Mouse (Mus musculus): ENCODE measurements at regions not wholly inside any gene's neighbourhood (a gene's known extent, or its start where the extent isn't known, plus 50 kb on each side); places are given as distances from the start of the nearest gene placed in this dataset.

GRCm38 (mm10) chr3:141051685-141052084 is 160.5 kb downstream of the Pdha2 start:
- Histone ChIP-seq H3K4me1 (no peaks in the 10 kb centered on the region), H3K4me3 (no peak overlapping the region), H3K9me3 (no peaks in the 10 kb centered on the region), H3K36me3 (no peaks in the 10 kb centered on the region), H3K27ac (no peak overlapping the region), H3K27me3 (ENCODE audit: insufficient read depth, poor library complexity, severe bottlenecking) (no peaks in the 10 kb centered on the region)
- no peak for DNase-seq (ENCODE audit: low spot score)
- 85% methylated on average over 2 of the region's 2 CpGs for WGBS

DNA sequence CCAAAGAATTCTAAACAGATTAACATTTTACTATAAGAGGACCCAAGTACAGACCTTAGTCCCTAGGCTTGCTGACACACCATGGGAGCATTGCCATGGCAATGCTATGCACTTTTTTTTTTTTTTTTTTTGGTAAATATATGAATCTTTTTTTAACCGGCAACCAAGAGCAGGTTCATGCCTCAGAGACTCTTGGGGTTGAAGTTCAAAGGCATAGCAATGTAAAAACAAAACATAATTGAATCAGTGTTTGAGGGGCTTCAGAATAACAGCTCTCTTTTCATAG is 197.9 kb downstream of the Pdha2 start:
- WGBS: 76% methylated on average over 1 of the region's 1 CpGs
- DNase-seq (ENCODE audit: low spot score): no peak
- Histone ChIP-seq H3K27me3 (ENCODE audit: insufficient read depth, poor library complexity, severe bottlenecking) (no peaks in the 10 kb centered on the region), H3K36me3 (no peaks in the 10 kb centered on the region), H3K27ac (no peak overlapping the region), H3K4me3 (no peak overlapping the region), H3K9me3 (no peaks in the 10 kb centered on the region), H3K4me1 (no peaks in the 10 kb centered on the region)

DNA sequence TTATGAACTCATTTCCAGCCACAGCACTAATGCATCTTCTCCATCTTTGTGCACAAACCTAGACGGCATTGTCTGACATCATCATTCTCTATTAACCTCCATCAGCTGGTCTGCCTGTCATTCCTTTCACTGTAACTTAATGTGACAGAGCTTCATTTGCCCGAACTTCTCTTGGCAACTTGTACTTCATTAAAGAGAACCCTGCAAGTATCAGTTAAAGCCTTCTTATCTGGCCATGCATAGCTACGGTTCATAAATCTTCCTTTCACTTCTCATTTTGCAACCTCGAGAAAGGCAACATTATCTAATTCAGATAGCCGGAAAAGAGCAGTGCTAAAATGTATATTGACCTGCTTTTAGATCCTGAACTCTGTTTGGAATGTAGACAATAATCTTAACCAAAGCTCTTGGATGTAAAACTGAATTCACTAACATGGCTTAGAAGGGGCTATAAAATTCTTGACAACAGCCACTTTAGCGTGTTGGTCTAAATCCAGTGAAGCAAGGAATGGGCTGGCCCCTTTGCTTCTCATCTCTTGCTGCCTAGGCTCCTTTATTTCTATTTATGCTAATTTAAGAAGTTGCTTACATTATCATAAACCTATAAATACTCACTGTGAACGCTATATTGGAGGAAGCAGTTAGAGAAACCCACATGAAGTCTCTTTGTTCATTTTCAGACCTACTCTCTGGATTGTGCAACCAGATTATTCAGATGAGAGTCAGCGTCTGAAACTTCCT is 198.5 kb downstream of the Pdha2 start:
- Histone ChIP-seq H3K27ac (no peak overlapping the region), H3K36me3 (no peaks in the 10 kb centered on the region), H3K4me3 (no peak overlapping the region), H3K9me3 (no peaks in the 10 kb centered on the region), H3K4me1 (no peaks in the 10 kb centered on the region), H3K27me3 (ENCODE audit: insufficient read depth, poor library complexity, severe bottlenecking) (no peaks in the 10 kb centered on the region)
- WGBS: 73% methylated on average over 8 of the region's 8 CpGs
- DNase-seq (ENCODE audit: low spot score): no peak

DNA sequence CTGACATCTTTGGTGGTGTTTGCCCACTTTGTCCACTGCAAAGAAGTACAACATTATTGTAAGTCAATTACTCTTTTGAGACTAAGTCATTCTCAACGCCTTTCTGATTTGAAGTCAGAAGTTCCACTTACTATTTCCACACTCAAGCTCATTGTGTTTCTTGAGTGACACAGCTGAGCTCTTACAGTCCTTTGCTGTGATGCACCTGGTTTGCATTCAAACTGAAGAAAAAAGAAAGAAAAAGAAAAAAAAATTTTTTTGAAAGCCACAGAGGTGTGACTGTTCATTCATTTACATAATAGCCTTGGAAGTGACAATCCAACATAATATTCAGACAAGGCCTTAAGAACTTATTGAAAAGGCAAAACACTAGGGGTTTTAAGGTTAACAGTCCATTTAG is 199.2 kb downstream of the Pdha2 start:
- Histone ChIP-seq H3K27ac (no peak overlapping the region), H3K4me1 (no peaks in the 10 kb centered on the region), H3K9me3 (no peaks in the 10 kb centered on the region), H3K27me3 (ENCODE audit: insufficient read depth, poor library complexity, severe bottlenecking) (no peaks in the 10 kb centered on the region), H3K4me3 (no peak overlapping the region), H3K36me3 (no peaks in the 10 kb centered on the region)
- WGBS: 78% methylated on average over 1 of the region's 1 CpGs
- DNase-seq (ENCODE audit: low spot score): no peak

DNA sequence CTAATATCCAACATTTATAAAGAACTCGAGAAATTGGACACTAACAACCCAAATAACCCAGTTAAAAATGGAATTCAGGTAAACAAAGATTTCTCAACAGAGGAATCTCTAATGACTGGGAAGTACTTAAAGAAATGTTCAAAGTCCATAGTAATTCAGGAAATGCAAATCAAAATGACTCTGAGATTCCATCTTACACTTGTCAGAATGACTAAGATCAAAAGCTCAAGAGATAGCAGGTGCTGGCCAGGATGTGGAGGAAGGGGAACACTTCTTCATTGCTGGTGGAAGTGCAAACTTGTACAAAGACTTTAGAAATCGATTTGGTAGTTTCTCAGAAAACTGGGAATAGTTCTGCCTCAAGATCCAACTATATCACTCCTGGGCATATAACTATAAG is 203.4 kb downstream of the Pdha2 start:
- Histone ChIP-seq H3K4me1 (no peaks in the 10 kb centered on the region), H3K27me3 (ENCODE audit: insufficient read depth, poor library complexity, severe bottlenecking) (no peaks in the 10 kb centered on the region), H3K36me3 (no peaks in the 10 kb centered on the region), H3K27ac (no peak overlapping the region), H3K4me3 (no peak overlapping the region), H3K9me3 (no peaks in the 10 kb centered on the region)
- 76% methylated on average over 2 of the region's 2 CpGs for WGBS
- no peak for DNase-seq (ENCODE audit: low spot score)

- Histone ChIP-seq H3K27me3 (ENCODE audit: insufficient read depth, poor library complexity, severe bottlenecking) (no peaks in the 10 kb centered on the region), H3K9me3 (no peaks in the 10 kb centered on the region), H3K27ac (no peak overlapping the region), H3K4me3 (no peak overlapping the region), H3K4me1 (no peaks in the 10 kb centered on the region), H3K36me3 (no peaks in the 10 kb centered on the region)
- WGBS: 68% methylated on average over 3 of the region's 3 CpGs
- no peak for DNase-seq (ENCODE audit: low spot score)
Observed at GRCm38 (mm10) chr3:141005885-141006284, 206.3 kb downstream of the Pdha2 start.

- no peak overlapping the region for H3K4me3 ChIP-seq
- H3K27me3 ChIP-seq (ENCODE audit: insufficient read depth, poor library complexity, severe bottlenecking): no peaks in the 10 kb centered on the region
- H3K36me3 ChIP-seq: no peaks in the 10 kb centered on the region
- H3K4me1 ChIP-seq: no peaks in the 10 kb centered on the region
- H3K9me3 ChIP-seq: no peaks in the 10 kb centered on the region
- no peak overlapping the region for H3K27ac ChIP-seq
- no peak for DNase-seq (ENCODE audit: low spot score)
- 77% methylated on average over 2 of the region's 2 CpGs for WGBS
Observed at GRCm38 (mm10) chr3:141003561-141003960, 208.6 kb downstream of the Pdha2 start.

DNA sequence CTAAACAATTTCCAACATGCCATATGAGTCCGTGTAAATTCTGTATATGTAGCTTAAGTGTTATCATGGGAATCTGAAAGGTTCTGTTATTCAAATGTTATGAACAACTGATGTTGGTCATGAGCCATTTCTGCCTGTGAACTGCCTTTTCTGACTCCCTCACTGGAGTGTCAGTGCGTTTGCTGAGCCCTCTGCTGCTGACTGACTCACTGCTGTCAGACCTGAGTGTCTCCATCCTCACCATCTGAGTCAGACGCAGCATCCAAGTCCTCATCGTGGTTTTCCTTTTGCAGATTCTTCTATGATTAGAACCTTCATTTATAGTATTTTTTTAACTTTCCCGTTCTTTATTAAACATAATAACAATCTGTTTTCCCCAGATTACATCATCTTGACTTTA is 223.9 kb downstream of the Pdha2 start:
- DNase-seq (ENCODE audit: low spot score): no peak
- no peaks in the 10 kb centered on the region for H3K4me1 ChIP-seq
- no peak overlapping the region for H3K4me3 ChIP-seq
- H3K27me3 ChIP-seq (ENCODE audit: insufficient read depth, poor library complexity, severe bottlenecking): no peaks in the 10 kb centered on the region
- H3K36me3 ChIP-seq: no peaks in the 10 kb centered on the region
- H3K9me3 ChIP-seq: no peaks in the 10 kb centered on the region
- 63% methylated on average over 5 of the region's 5 CpGs for WGBS
- no peak overlapping the region for H3K27ac ChIP-seq

DNA sequence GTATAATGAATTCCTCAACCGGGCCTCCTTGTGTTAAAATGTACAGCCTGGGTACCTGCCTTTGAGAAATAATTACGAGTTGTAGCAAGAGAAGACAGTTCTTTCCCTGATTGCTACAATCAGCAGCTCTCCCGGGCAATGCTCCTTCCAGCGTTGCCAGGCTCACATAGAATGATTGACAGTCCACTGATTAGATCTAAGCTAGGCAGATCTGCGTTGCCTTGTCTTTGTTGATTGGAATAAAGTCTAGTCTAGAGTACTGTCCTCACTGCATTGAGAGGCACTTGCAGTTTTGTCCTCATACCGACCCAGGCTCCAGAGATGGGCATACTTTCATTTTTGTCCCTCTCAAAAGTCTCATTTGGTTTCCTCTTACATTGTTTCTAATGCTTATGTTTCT is 238.6 kb downstream of the Pdha2 start:
- Histone ChIP-seq H3K27ac (no peak overlapping the region), H3K27me3 (ENCODE audit: insufficient read depth, poor library complexity, severe bottlenecking) (no peaks in the 10 kb centered on the region), H3K4me3 (no peak overlapping the region), H3K36me3 (no peaks in the 10 kb centered on the region), H3K4me1 (no peaks in the 10 kb centered on the region), H3K9me3 (no peaks in the 10 kb centered on the region)
- DNase-seq (ENCODE audit: low spot score): no peak
- WGBS: 34% methylated on average over 6 of the region's 6 CpGs

- H3K4me1 ChIP-seq: no peaks in the 10 kb centered on the region
- H3K27ac ChIP-seq: no peak overlapping the region
- H3K27me3 ChIP-seq (ENCODE audit: insufficient read depth, poor library complexity, severe bottlenecking): no peaks in the 10 kb centered on the region
- WGBS: 81% methylated on average over 3 of the region's 3 CpGs
- no peaks in the 10 kb centered on the region for H3K36me3 ChIP-seq
- H3K9me3 ChIP-seq: no peaks in the 10 kb centered on the region
- no peak overlapping the region for H3K4me3 ChIP-seq
- no peak for DNase-seq (ENCODE audit: low spot score)
Observed at GRCm38 (mm10) chr3:140969892-140970880, 242.0 kb downstream of the Pdha2 start.

DNA sequence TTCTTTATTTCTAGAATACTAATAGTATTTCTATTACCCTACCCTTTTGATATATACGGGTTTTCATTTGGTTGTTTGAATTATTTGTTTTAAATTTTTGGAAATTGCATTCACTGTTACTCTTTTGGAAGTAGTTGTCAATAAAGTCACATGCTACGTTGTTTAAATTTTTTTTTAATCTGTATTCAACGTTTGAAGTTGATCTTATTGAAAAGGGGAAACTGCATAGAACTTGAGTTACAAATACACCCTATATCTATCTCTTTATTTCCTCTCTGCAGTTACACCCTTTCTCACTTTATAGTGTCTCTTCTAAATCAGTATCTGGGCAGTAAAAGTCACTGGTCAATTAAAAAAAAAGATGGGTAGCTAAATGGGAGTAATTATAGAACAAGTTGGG is 243.6 kb downstream of the Pdha2 start:
- 69% methylated on average over 3 of the region's 3 CpGs for WGBS

DNA sequence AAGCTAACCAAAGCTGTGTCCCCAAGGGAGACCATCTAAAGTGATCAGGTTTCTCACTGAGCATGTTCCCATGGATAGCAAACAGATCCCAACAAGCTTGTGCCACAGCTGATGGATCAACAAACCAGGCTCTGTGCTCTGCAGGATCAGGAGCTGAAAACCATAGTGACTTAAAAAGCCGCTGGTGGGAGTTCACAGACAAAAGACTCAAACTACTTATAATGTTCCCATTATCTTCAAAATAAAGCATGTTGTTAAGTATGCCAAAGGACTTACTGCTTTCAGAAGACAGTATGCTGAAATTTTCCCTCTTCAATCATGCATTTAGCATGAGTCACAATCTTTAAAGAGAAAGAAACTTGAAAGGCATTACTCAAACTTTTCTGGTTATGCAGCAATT is 254.5 kb downstream of the Pdha2 start:
- Histone ChIP-seq H3K36me3 (no peaks in the 10 kb centered on the region), H3K27me3 (ENCODE audit: insufficient read depth, poor library complexity, severe bottlenecking) (no peaks in the 10 kb centered on the region), H3K4me3 (no peak overlapping the region), H3K4me1 (no peaks in the 10 kb centered on the region), H3K9me3 (no peaks in the 10 kb centered on the region), H3K27ac (no peak overlapping the region)
- 69% methylated on average over 1 of the region's 1 CpGs for WGBS
- no peak for DNase-seq (ENCODE audit: low spot score)

More for the DNA sequence above, 243.6 kb downstream of the Pdha2 start:
- DNase-seq (ENCODE audit: low spot score): no peak
- no peaks in the 10 kb centered on the region for H3K4me1 ChIP-seq
- H3K4me3 ChIP-seq: no peak overlapping the region
- no peak overlapping the region for H3K27ac ChIP-seq
- no peaks in the 10 kb centered on the region for H3K36me3 ChIP-seq
- no peaks in the 10 kb centered on the region for H3K27me3 ChIP-seq (ENCODE audit: insufficient read depth, poor library complexity, severe bottlenecking)
- H3K9me3 ChIP-seq: no peaks in the 10 kb centered on the region

DNA sequence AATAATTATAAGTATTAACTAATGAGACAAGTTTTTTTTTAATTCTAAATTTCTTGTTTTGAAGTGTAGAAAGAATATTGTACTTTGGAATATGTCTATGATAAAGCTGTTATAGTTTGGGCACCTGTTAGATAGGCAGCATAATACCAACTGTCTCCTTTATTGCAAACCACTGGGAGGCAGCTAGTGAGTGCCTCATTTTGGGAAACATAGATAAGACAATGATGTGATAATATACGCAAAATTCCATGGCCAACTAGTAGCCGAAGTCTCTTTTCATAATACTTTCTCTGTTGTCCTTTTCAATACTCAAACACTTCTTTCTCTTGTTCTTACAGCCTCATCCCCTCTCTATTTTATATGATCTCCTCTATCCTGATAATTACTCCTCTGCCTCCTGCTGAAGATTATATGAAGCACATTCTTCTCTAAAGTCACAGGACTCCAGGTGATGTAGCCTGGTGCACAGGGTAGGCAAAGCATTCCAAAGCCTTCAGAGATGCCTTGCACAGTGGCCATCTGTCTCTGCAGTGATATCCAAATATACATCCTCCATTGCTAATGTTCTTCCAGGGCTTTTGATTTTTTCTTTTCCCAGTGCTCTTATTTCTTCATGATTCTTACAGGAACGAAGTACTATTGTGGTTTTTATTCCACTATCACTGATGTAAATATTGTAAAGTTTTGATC is 259.9 kb downstream of the Pdha2 start:
- Histone ChIP-seq H3K36me3 (no peaks in the 10 kb centered on the region), H3K27me3 (ENCODE audit: insufficient read depth, poor library complexity, severe bottlenecking) (no peaks in the 10 kb centered on the region), H3K4me3 (no peak overlapping the region), H3K27ac (no peak overlapping the region), H3K4me1 (no peaks in the 10 kb centered on the region), H3K9me3 (no peaks in the 10 kb centered on the region)
- 67% methylated on average over 3 of the region's 3 CpGs for WGBS
- DNase-seq (ENCODE audit: low spot score): no peak

Data from heart, embryonic 10.5 days (tissue).